Mouse (Mus musculus) spleen, adult 2 months (tissue): Measurements from ENCODE around the gene Clpb.
"Not testable (repeated sequence)": the region's sequence is repeated elsewhere in the genome, so short reads cannot be mapped to it uniquely, and the experiment has no call there.

Experiments
- CTCF ChIP-seq: fragments of 200-500 bp; IDR thresholded peaks from 2 replicates; pipeline ENCODE4 v1.5.1; 2011; ENCODE audit warnings: mild to moderate bottlenecking, inconsistent platforms; ENCODE audit not compliant: insufficient read depth, insufficient read length, insufficient replicate concordance; ENCODE audit errors: extremely low read depth
- POLR2A ChIP-seq: fragments of 200-500 bp; IDR thresholded peaks from 2 replicates; pipeline ENCODE4 v1.6.1; 2011; ENCODE audit warnings: low read depth, low read length, inconsistent platforms

DNA sequence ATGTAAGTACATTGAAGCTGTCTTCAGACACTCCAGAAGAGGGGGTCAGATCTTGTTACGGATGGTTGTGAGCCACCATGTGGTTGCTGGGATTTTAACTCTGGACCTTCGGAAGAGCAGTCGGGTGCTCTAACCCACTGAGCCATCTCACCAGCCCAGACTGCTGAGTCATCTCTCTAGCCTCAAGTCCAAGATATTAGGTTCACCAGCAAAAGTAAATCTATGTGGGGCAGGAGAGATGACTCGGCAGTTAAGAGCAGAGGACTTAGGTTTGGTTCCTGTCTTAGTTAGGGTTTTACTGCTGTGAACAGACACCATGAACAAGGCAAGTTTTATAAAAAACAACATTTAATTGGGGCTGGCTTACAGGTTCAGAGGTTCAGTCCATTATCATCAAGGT lies 41.6 kb upstream of the Clpb start:
- TF ChIP-seq CTCF, POLR2A: not testable (repeated sequence)
